Mouse (Mus musculus) stomach, embryonic 15.5 days (tissue): ENCODE results near the gene Hdac11. TPM values are rescaled to one million over a fixed set of nuclear protein-coding genes. Genes with fewer than 3 reads are reported as not detected.
"Not testable (repeated sequence)": the region's sequence is repeated elsewhere in the genome, so short reads cannot be mapped to it uniquely, and the experiment has no call there.

Source experiments
- ATAC-seq: fragments of 200-750 bp; cut with Nextera tagmentation; 2 replicates; pipeline ENCODE4 v1.8.0; 2017; ENCODE audit warnings: low read depth, moderate number of reproducible peaks, moderate TSS enrichment; ENCODE audit not compliant: insufficient read depth, low FRiP score
- H3K27ac ChIP-seq: fragments of 300-500 bp; sonication (generic); 2 replicates; pipeline ENCODE4 v1.5.1; 2015; ENCODE audit warnings: mild to moderate bottlenecking, inconsistent platforms
- H3K27me3 ChIP-seq: fragments of 300-500 bp; sonication (generic); replicated peaks from 2 replicates; pipeline ENCODE4 v1.6.1; 2015; ENCODE audit warnings: inconsistent platforms
- H3K36me3 ChIP-seq: fragments of 300-500 bp; sonication (generic); 2 replicates; pipeline ENCODE4 v1.6.1; 2015; ENCODE audit warnings: inconsistent platforms
- H3K4me1 ChIP-seq: fragments of 300-500 bp; sonication (generic); 2 replicates; pipeline ENCODE4 v1.6.1; 2015; ENCODE audit warnings: inconsistent platforms
- H3K4me2 ChIP-seq: fragments of 300-500 bp; sonication (generic); 2 replicates; pipeline ENCODE4 v1.6.1; 2015; ENCODE audit warnings: mild to moderate bottlenecking, inconsistent platforms
- H3K4me3 ChIP-seq: fragments of 300-500 bp; sonication (generic); replicated peaks from 2 replicates; pipeline ENCODE4 v1.5.1; 2015; ENCODE audit warnings: inconsistent platforms
- H3K9ac ChIP-seq: fragments of 300-500 bp; sonication (generic); 2 replicates; pipeline ENCODE4 v1.6.1; 2015; ENCODE audit warnings: inconsistent platforms
- H3K9me3 ChIP-seq: fragments of 300-500 bp; sonication (generic); 2 replicates; pipeline ENCODE4 v1.6.1; 2016; ENCODE audit warnings: inconsistent platforms
- WGBS: fragments of 180-500 bp; shearing (Covaris S2); methylation state at CpG from one replicate; pipeline ENCODE4 v1.1.7; 2015; 5-methylcytosine and 5-hydroxymethylcytosine counted together
- polyA plus RNA-seq: library from polyadenylated mRNA; unstranded; fragments of >200 nt; fragmentation: Nextera tagmentation; extraction: Ambion mirVana; gene quantifications from 2 replicates; pipeline ENCODE4 v1.2.1, GENCODE M21; 2015

Gene Hdac11
- polyA plus RNA-seq, 1 experiment from 2014 or later = 9.9 TPM

DNA sequence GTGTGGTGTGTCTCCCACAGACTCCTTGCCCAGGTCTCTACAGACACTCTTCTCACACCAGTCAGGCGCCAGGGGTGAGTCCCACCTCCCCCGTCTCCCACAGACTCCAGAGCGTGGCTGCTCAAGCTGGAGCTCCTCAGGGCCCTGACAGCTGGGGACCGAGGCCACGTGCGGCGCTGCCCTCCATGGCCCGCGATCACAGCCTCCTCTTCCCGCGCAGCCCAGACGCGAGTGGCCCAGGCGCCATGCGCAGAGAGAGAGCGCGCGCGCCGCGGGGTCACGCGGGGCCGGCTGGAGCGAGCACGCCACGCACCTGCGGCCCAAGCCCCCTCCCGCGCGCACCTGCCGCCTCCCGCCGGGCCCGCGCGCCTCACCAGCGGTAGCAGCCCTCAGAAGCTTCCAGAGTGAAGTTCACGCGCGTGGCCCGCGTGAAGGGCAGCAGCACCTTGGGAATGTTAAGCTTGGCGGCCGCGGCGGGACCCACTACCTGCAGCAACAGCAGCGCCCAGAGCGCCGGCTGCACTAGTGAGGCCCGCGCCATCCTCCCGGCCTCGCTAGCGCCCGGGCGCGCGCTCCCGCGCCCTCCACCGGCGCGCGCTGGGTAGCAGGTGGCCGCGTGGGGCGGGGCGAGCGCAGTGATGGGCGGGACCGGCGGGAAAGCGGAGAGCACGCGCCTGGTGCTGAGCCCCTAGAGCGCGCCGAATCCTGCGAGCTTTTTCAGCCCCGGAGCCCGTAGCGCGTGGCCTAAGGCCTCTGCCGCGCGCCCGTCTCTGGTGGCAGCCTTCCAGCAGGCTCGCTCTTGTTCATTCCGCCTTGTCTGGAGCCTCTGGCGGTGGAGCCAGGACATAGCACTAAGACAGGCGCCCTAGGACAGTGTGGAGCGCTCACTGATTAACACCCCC lies 40.0 kb upstream of the Hdac11 start, which contains the start of gene Nup210:
TSS of gene Nup210 (minus strand) at position 586 of the 902 bp plus-strand sequence.
- ATAC-seq = peak; percentile 97
- H3K27ac ChIP-seq = peak within 1 kb of the TSS; percentile 65
- H3K4me3 ChIP-seq = peak within 1 kb of the TSS; percentile 69
- peaks cover 16% of the 10 kb centered on the region; the same call in 1 of the 2 replicates for H3K4me1 ChIP-seq
- peak within 1 kb of the TSS; percentile 99 for H3K4me2 ChIP-seq
- no peaks in the 10 kb centered on the region for H3K27me3 ChIP-seq
- no peaks in the 10 kb centered on the region for H3K36me3 ChIP-seq
- H3K9me3 ChIP-seq = no peaks in the 10 kb centered on the region
- WGBS = under 1% methylated on average over 93 of the region's 93 CpGs
- H3K9ac ChIP-seq = peak within 1 kb of the TSS; percentile 45

DNA sequence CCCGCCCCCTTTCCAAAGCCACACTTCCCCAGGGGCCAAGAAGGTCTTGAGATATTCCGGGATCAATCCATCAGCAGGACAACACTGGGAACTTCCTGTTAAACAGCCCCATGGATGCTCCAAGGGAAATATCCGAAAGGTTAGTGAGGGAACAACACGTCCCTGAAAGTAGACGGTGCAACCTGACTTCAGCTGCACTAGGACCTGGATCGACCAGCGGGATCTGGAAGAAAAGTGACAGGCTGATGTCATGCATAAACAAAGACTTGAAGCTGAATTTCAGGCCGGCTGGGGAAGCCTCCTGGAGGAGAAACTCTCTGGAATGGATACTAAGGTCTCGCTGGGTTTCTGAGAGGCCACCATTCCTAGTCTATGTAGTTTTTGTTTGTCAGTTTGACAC lies 39.3 kb upstream of the Hdac11 start:
- Histone ChIP-seq H3K4me2 (peak overlapping the region; percentile 99), H3K9ac (no peak overlapping the region), H3K36me3 (no peaks in the 10 kb centered on the region), H3K9me3 (no peaks in the 10 kb centered on the region), H3K4me1 (peaks cover 16% of the 10 kb centered on the region; the same call in 1 of the 2 replicates), H3K27me3 (no peaks in the 10 kb centered on the region), H3K27ac (no peak overlapping the region), H3K4me3 (peak overlapping the region; percentile 69)
- 3% methylated on average over 9 of the region's 9 CpGs for WGBS
- ATAC-seq = peak; percentile 19; the same call in 1 of the 2 replicates

DNA sequence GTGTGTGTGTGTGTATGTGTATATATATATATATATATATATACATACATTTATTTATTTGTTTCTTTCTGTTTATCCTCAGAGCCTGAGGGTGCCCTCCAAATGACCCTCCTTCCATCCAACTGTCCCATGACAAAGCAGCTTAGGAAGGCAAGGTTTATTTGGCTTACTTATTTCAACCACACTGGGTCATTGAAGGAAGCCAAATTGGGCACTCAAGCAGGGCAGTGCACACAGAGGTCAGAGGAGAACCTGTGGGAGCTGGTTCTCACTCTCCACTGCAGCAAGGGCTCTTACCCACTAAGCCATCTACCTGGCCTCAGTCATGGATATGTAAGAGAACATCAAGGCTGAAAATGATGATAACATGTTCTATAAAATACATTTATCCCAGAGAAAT lies 37.9 kb upstream of the Hdac11 start:
- no peaks in the 10 kb centered on the region for H3K36me3 ChIP-seq
- no peak overlapping the region for H3K4me3 ChIP-seq
- no peak overlapping the region for H3K9ac ChIP-seq
- no peak for ATAC-seq
- H3K4me1 ChIP-seq = peaks cover 16% of the 10 kb centered on the region; the same call in 1 of the 2 replicates
- H3K27ac ChIP-seq = no peak overlapping the region
- no peak overlapping the region for H3K4me2 ChIP-seq
- no peaks in the 10 kb centered on the region for H3K27me3 ChIP-seq
- H3K9me3 ChIP-seq = no peaks in the 10 kb centered on the region

DNA sequence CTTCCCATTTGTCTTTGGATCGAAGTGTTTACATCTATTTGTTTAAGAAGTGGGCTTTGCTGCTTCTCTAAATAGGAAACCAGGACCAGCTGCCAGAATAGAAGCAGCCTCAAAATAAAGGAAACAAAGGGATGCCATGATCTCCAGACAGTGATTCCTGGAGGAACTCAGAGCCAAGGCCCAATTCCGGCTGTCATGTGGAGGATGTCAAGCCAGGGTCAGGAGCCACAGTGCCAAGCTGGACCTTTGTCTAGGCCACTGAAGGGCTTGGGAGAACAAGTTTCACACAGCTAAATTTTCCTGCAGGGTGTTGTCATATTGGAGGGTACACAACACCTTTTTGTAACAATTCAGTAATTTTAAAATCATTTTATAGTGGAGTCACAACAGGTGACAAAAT lies 36.3 kb upstream of the Hdac11 start:
- peaks cover 16% of the 10 kb centered on the region; the same call in 1 of the 2 replicates for H3K4me1 ChIP-seq
- WGBS = 61% methylated on average over 2 of the region's 2 CpGs
- H3K36me3 ChIP-seq = no peaks in the 10 kb centered on the region
- H3K4me3 ChIP-seq = no peak overlapping the region
- no peak overlapping the region for H3K4me2 ChIP-seq
- ATAC-seq = no peak
- H3K27me3 ChIP-seq = no peaks in the 10 kb centered on the region
- no peak overlapping the region for H3K9ac ChIP-seq
- H3K9me3 ChIP-seq = no peaks in the 10 kb centered on the region
- H3K27ac ChIP-seq = no peak overlapping the region

DNA sequence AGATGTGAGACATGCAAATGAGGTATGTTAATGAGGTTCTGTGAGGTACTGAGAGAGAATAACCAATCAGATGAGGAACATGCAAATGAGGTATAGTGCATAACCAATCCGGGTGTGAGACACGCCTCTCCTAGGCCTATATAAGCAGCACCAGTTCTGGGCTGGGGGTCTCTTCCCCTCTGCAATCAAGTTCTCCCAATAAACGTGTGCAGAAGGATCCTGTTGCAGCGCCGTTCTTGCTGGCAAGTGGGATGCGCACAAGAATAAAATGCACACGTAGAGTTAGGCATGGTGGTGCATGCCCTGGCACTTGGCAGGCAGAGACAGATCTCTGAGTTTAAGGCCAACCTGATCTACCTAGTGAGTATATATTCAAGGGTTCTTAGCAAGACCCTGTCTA lies 35.4 kb upstream of the Hdac11 start:
- not testable (repeated sequence) for H3K36me3 ChIP-seq, H3K27me3 ChIP-seq, ATAC-seq, H3K9ac ChIP-seq, H3K9me3 ChIP-seq, H3K27ac ChIP-seq, H3K4me3 ChIP-seq, H3K4me2 ChIP-seq
- 93% methylated on average over 7 of the region's 7 CpGs for WGBS
- peaks cover 12% of the 10 kb centered on the region; the same call in 1 of the 2 replicates for H3K4me1 ChIP-seq

DNA sequence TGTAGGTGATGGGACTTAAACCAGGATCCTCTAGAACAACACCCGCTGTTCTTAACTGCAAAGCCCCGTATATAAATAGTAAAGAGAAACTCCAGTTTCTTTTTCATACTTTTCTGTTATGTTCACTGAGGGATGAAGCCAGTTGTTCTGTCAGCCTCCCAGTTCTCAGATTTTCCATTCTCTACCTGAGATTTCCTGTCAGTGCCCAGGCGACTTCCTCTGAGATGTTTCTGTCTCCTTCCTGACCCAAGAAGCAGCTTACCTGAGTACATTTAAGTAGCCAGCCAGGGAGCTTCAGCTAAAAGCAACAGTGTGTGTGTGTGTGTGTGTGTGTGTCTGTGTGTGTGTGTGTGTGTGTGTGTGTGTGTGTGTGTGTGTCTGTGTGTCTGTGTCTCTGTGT lies 33.0 kb upstream of the Hdac11 start:
- Histone ChIP-seq H3K36me3 (no peaks in the 10 kb centered on the region), H3K9ac (no peak overlapping the region), H3K4me3 (no peak overlapping the region), H3K27ac (no peak overlapping the region), H3K4me2 (no peak overlapping the region), H3K9me3 (no peaks in the 10 kb centered on the region), H3K27me3 (no peaks in the 10 kb centered on the region), H3K4me1 (no peaks in the 10 kb centered on the region)
- 76% methylated on average over 3 of the region's 3 CpGs for WGBS
- ATAC-seq = no peak

DNA sequence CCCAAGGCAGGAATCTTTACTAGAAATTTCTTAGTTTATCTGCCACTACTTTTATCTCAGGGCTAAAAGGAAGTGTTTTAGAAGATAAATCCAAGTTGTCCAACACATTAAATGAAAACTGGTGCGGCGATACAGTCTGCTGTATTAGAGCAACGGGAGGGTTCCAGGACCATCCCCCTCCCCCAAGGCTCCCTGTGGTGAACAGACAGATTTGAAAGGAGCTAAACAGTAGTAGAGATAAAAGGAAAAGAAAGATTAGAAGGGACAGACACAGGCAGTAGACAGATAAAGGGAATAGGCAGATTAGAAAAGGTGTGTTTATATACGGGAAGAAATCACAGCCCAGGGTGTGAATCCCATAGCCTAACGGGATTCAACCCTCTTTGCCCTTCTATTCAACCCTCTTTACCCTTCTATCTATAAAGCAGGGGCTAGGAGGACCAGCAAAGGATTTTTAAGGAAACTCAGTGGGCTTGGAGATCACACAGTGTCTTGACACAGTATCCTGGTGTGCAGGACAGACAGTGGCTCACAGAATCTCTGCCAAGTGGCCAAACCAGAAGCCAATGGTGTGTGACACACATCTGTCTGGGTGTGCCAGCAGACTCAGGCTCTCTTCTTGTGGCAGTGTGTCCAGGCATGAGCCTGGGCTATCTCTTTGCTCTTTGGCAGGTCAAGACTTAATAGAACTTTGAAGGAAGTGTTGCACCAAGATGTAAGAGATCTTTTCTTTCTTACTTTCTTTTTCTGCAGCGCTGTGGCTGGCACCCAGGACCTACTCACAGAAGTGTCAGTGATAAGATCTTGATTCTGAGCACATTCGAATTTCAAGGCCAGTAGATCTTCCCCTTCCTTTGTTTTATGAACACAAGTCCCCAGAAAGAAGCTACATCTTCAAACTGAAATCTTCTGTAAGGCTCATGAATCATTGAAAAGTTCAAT lies 31.9 kb upstream of the Hdac11 start:
- H3K4me2 ChIP-seq = no peak overlapping the region
- no peaks in the 10 kb centered on the region for H3K4me1 ChIP-seq
- no peak overlapping the region for H3K9ac ChIP-seq
- no peaks in the 10 kb centered on the region for H3K27me3 ChIP-seq
- no peak overlapping the region for H3K4me3 ChIP-seq
- no peak overlapping the region for H3K27ac ChIP-seq
- no peaks in the 10 kb centered on the region for H3K9me3 ChIP-seq
- H3K36me3 ChIP-seq = no peaks in the 10 kb centered on the region
- WGBS = 36% methylated on average over 7 of the region's 7 CpGs
- no peak for ATAC-seq

DNA sequence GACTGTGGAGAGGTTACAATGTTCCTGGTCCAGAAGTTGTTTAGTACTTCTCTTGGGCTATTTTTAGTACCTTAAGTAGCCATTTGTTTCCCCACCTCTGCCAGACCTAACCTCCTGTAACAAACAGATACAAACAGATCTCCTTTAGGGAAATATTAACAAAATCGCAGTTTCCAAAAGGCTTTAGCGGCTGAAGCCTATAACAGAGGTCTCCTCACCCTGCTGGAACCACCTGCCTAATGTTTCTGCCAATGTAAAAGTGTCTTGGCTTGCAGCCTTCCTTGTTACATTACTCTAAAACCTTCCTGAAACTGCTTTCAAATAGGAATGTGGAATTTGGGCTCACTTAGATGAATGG lies 31.3 kb upstream of the Hdac11 start:
- Histone ChIP-seq H3K27ac (no peak overlapping the region), H3K36me3 (no peaks in the 10 kb centered on the region), H3K4me3 (no peak overlapping the region), H3K9ac (no peak overlapping the region), H3K4me2 (no peak overlapping the region), H3K27me3 (no peaks in the 10 kb centered on the region), H3K9me3 (no peaks in the 10 kb centered on the region), H3K4me1 (no peaks in the 10 kb centered on the region)
- WGBS = 60% methylated on average over 2 of the region's 2 CpGs
- ATAC-seq = no peak

DNA sequence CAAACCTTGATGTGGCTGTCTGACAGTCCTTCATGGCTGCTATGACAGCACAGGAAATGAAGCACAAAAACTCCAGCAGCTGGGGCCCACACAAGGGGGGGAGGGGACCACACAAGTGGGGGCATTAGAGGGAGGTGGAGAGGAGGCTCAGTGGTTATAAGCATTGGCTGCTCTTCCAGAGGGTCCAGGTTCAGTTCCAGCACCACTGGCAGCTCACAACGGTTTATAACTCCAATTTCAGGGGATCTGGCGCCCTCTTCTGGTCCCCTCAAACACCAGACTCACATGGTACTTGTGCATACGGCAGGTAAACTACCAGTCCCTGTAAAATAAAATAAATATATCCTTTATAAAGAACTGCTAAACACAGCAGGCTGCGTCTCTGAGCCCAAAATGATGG lies 27.5 kb upstream of the Hdac11 start:
- no peaks in the 10 kb centered on the region for H3K27me3 ChIP-seq
- H3K27ac ChIP-seq = no peak overlapping the region
- no peak overlapping the region for H3K4me2 ChIP-seq
- no peak overlapping the region for H3K9ac ChIP-seq
- whole genome bisulfite sequencing = 55% methylated on average over 4 of the region's 4 CpGs
- no peaks in the 10 kb centered on the region for H3K9me3 ChIP-seq
- H3K4me3 ChIP-seq = no peak overlapping the region
- no peak for ATAC-seq
- no peaks in the 10 kb centered on the region for H3K4me1 ChIP-seq
- H3K36me3 ChIP-seq = no peaks in the 10 kb centered on the region

DNA sequence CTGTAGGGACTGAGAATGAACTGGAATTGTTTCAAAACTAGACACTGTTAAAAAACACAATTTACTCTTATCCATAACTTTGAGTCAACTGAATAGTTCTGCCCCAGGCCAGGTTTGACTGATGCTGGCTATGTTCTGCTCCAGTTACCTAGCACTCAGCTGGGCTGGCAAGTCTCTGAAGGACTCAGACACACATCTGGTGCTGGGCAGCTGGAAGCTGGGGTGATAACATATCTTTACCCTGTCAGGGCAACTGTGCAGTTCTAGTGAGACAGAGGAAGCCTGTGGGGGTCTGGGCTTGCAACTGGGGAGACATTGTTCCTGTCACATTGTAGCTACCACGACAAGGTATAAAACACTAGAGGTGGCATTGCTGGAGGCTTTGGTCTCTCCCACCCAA lies 25.6 kb upstream of the Hdac11 start:
- ATAC-seq = no peak
- 46% methylated on average over 1 of the region's 1 CpGs for WGBS
- no peak overlapping the region for H3K9ac ChIP-seq
- H3K4me3 ChIP-seq = no peak overlapping the region
- H3K36me3 ChIP-seq = no peaks in the 10 kb centered on the region
- H3K4me2 ChIP-seq = no peak overlapping the region
- no peaks in the 10 kb centered on the region for H3K4me1 ChIP-seq
- H3K27me3 ChIP-seq = no peaks in the 10 kb centered on the region
- H3K27ac ChIP-seq = no peak overlapping the region
- H3K9me3 ChIP-seq = no peaks in the 10 kb centered on the region

DNA sequence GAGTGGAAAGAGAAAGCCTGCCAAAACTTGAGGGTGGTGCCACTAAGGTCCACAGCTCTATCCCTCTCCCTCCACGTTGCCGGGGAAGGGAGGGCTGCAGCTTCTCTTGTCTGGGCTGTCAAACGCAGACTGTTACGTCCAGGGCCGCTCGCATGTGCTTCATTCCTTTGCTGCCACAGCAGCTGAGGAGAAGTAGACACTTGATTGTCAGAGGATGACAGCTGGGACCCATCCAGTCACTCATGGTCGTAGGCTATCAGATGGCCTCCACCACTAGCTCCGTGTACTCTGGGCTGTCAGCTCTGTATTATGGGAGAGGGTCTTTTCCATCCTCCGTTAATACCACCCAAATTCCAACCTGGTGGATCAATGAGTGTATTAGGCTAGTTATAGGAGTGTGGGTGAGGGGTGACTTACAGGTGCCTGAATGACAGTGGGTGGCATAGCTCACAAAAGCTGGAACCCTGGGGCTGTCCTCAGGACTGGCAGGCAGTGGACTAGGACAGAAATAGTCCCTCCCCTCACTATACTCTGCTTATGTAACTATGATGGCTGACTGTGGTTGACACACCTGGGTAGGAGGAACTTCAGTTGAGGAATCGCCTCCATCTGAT lies 19.0 kb upstream of the Hdac11 start:
- 71% methylated on average over 10 of the region's 10 CpGs for WGBS
- Histone ChIP-seq H3K4me1 (no peaks in the 10 kb centered on the region), H3K4me2 (no peak overlapping the region), H3K9me3 (no peaks in the 10 kb centered on the region), H3K27ac (no peak overlapping the region), H3K36me3 (no peaks in the 10 kb centered on the region), H3K4me3 (no peak overlapping the region), H3K9ac (no peak overlapping the region), H3K27me3 (no peaks in the 10 kb centered on the region)
- no peak for ATAC-seq
